Mouse (Mus musculus): ENCODE measurements at regions not wholly inside any gene's neighbourhood (a gene's known extent, or its start where the extent isn't known, plus 50 kb on each side); places are given as distances from the start of the nearest gene placed in this dataset.

GRCm38 (mm10) chr2:169450801-169451200 lies 136.7 kb downstream of the Gm11011 start:
- DNase-seq: no peak

DNA sequence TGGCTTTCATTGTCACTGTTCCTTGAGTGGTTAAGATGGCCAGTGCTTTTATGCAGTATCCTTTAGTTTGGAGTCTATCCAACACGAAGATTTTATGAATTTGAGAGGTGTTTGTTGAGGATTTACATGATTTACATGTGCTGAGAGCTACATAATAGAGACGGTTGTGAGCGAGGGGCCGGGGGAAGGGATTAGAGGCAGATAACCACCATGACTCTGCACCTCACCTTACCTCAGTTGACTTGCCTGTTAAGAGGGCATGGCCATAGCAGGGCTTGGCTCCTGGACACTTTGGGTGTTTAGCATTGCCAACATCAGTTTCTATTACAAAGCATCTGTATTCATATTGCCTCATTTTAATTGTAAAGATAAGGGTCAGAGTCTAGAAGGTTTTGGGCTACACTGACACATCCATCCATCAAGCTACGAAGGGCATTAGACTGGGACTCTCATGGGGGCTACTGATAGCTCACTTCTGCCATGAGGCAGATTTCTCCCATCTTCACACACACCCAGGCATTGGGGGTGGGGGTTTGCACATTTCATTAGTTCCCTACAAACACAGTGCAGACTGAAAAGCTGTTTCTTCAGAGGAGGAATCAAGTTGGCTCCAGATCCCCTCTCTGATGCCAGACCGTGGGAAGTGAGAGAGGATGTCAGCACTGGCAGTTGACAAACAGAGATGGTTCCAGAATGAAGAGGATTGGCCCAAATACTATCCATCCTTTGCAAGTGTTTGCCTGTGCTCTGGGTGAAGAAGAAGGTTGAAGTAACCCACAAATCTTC lies 139.9 kb downstream of the Gm11011 start:
- no peak for DNase-seq

- DNase-seq: no peak
These were observed 141.7 kb downstream of the Gm11011 start for GRCm38 (mm10) chr2:169445877-169446276.

- no peak for DNase-seq
These were observed 142.2 kb downstream of the Gm11011 start for GRCm38 (mm10) chr2:169445371-169445770.

DNA sequence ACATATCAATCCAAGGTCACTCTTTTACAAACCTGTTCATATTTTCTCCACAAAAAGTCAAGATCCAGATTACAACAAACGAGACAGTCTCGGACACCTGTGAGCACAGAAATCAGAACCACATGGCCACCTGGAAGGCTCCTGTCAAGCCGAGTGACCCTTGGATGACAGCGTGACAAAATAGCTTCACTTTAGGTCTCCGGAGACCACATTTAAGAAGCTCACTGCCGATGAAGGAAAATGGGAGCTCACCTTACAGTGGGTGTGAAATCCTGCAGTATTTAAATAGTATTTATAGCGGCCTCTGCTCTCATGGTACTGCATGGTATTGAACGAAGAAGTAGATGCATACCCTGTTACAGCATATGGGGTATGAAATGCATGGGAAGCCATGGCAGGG lies 144.3 kb downstream of the Gm11011 start:
- no peak for DNase-seq

DNA sequence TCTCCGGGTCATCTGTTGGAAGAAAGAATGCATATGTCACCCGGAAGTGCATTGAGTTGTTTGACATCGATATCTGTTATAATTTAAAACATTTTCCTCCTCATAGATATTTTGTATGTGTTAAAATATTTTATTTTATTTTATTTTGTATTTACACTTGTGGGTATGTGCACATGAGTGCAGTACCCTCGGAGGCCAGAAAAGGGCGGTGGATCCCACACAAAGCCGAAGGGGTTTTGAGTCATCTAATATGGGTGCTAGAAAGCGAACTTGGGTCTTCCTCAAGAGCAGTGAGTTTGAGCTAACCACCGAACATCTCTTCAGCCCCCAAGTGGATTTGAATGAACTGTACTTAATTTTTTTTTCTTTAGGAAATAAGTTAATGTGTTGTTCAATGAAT lies 156.0 kb downstream of the Gm11011 start:
- DNase-seq: no peak

DNA sequence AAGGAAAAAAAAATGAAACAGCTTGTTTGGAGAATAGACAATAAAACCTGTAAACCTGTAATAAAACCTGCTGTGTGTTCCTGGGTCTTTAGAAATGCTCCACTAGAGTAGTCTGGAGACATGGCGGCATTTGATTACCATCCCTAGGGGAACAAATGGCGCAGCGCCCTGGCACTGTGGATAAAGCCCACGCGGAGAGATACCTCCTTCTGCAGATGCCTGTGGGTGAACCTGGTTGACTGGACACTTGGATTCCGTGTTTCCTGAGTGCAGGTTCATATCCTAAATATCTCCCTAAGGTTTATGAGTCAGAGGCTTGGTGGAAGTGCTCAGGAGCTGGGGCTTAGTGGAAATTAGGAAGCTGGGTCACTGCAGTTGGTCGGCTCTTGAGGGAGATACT lies 158.1 kb downstream of the Gm11011 start:
- no peak for DNase-seq

DNA sequence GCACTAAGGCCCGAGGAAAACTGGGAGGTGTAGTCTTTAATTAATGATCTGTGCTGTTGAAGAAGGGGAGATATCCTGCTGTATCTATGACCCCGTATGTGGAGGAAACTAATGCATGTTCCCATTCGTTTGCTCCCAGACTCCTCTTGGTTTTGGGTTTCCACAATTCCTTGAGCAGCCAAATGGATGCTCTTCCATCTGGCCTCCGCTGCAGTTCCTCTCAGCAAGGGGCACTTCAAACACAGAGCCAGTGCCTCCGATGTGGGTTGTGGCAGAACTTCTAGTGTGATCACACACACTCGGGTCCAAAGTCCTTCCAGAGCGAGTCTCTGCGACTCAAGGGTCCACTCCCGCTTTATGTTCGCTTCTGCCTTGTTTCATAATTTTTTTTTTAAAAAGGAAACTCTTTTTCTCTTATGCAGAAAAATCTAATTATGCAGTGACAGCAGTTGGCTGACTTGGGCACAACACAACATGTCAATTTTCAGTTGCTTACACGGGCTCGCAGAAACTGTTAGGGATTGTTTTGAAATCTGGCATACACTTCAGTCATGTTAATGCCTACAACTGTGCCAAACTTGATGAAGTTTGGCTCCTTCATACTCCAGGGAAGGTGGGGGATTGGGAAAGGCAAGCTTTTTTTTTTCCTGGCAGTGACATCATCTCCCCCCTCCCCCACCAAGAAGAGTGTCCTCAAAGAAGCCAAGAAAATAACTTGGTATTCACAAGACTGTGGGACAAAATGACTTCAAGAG lies 163.2 kb downstream of the Gm11011 start:
- peak; percentile 25 for DNase-seq

DNA sequence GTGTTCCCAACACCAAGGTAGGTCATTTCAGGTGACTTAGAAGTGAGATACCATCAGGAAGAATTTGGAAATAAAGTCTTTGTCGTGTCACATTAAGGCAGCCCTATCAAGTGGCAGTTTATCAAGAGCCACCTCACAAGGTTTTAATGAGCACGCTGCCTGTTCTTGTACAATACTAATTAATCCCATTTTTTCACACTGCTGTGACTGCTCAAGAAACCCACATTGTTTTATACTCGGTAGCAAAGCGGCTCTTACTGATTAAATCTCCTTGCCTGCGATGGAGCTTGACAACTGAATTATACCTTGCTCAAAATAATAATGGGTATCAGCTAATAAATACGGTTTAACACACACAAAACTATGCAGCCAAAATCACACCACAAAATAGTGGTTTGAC lies 175.2 kb downstream of the Gm11011 start:
- no peak for DNase-seq

DNA sequence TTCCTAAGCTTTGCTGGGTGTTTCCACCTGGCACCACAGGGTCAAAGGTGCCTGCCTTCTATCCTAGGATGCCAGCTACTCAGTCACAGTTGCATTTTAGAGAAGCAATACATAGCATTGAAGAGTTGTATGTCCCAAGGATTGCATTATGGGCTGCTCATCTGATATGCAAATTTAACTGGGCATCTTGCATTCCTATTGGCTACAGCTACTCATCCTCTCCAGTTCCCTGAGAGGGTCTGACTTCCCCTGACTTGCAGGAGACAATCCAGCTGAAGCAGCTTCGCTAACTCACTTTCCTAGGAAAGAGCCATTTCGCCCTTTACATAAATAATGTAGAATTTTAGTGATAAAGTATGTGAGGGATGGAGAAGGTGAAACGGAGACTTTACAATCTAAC lies 177.5 kb downstream of the Gm11011 start:
- DNase-seq: no peak

DNA sequence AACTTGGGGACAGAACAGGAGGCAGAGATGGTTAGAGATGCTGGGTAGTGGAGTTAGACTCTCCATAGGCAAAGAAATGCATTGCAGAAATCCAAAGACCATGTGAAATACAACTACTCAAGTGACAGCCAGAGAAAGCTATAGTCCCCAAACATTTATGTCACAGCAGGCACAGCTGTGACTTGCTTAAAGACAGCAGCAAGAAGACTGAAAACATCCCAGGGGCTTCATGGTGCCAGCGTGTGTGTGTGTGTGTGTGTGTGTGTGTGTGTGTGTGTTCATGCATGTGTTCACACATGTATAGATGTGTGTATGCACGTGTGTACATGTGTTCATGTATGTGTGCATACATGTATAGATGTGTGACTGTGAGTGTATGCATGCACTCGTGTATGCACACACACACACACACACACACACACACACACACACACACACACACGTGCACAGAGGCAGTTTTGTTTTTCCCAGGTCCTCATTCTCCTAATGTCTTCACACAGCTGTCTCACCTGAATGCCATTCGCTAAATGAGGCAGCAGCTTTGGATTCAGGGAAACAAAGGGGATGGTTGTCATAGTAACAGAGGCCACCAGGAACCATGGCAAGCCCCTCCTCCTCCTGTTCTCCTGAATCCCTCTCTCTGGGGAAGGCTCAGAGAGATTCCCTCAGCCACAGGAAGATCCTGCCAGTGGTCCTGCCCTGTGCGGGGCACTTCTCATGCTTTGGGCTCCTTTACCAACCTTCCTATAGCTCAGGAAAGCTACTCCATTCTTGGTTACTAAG lies 182.4 kb downstream of the Gm11011 start:
- no peak for DNase-seq

- no peak for DNase-seq
These were observed 189.8 kb downstream of the Gm11011 start for GRCm38 (mm10) chr2:169397758-169398157.

DNA sequence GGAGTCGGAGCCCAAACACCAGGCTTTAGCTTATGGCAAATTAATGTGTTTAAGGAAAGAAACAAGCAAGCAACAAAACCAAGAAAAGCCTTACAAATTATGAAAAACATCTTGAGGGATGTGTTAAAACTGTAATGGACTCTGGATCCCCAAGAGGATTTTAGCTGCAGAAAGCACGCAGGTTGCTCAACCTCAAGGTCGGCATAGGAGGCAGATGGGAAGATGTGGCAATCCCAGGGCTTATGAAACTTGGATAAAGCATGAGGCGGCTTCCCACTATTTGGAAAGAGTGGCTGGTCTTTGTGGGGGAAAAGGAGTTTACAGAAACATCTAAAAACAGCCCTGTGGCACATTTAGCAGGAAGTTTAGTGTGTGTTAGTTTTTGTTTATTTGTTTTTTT lies 190.5 kb downstream of the Gm11011 start:
- DNase-seq: peak; percentile 56

DNA sequence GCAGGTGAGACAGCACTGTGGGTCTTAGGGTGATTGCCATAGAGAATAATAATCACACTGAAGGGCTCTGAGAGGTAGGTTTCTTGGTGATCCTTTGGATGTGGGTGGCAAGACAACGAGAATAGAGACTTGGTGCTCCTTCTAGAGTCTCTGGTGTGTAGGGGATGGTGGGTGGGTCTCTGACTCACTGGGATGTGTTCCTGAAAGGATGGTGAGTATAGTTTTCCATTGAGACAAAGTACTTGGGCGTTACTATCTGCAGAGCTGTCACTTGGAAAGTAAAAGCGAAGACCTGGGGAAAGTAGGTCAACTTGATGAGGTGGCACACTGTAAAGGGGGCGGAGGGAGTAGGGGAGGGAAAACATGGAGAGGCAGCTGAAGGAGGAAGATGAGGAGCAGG lies 191.3 kb downstream of the Gm11011 start:
- DNase-seq: no peak

- DNase-seq: no peak
These were observed 197.9 kb downstream of the Gm11011 start for GRCm38 (mm10) chr2:169389611-169390010.

DNA sequence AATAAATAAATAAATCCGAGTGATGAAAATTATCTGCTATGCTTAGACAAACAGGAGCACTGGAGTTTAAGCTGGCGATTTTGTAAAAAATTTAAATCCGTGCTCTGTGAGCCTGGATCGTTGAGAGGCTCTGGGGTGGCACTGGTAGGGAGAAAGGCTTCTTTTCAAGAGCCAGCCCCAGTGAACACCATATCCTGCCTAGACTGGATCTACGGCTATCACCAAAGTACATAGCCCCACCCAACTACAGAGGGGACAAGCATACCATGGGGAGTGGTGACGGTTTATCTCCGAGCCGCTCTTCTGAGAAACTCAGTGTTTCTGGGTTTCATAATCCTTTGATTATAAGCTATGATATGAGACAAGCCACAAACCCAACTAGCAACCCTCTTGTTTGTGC lies 199.0 kb downstream of the Gm11011 start:
- no peak for DNase-seq

DNA sequence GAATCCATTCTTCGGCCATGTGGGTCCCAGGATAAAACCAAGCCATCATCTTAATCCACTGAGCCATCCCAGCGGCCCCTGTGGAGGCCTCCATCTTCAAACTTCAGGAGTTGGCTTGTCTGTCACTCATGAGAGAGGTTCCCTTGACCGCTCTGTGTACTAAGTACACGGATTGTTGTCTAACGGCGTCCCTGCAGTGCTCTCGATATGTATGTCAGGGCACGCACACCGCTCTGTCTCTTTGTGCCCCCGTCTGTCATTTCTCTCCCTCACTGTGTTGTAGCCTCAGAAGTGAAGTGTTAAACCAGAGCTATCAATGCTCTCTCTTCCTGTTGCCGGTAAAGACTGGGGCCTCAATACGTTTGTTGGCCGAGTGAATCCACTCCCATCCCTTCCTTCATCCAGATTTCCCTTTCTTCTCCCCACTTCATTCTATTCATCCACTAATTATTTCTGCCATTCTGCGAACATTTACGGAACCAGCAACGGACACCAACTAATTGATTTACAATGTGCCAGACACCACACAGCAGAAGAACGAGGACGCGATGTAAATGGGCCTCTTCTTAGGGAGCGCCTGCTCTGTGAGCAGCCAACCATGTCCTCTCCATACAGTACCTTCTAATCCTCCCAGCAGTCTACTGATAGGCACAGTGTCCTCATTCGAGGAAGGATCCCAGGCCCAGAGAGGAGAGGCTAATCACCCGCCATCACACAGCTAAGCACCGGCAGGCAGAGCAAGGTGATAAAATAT lies 199.6 kb downstream of the Gm11011 start:
- no peak for DNase-seq

DNA sequence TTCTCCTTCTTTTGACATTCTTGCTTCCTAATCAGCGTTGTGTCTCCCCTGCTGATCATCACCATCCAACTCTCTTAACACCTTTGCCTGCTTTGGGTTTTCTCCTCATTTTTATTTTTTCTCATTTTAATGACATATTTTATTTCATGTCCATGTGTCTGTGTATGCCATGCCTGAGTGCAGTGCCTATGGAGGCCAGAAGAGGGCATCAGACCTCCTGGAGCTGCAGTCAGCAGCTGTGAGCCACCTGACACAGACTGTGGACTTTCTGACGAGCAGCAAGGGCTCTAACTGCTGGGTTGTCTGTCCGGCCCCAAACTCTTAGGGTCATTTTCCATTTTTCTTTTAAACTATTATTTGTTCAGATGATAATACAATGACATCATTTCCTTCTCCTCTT lies 203.8 kb downstream of the Gm11011 start:
- no peak for DNase-seq

GRCm38 (mm10) chr2:169373069-169373468 lies 214.5 kb downstream of the Gm11011 start:
- no peak for DNase-seq

DNA sequence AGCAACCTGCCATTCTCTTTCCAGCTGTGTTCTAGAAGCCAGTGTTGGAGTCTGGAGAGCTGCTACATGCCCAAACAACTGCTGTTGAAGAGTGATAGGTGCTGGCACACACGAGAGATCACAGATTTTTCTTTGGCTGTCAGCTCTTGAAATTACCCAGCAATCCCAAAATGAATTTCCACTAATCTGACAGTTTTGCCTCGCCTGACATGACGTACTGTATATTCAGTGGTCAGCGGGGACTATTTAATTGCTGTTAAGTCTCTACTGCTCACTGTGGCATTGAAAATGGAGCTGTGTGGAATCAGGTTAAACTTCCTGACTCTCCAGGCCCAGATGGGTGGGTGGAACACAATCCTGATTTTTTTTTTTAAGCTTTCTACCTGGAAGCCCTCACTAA lies 222.5 kb downstream of the Gm11011 start:
- DNase-seq: no peak

GRCm38 (mm10) chr2:169360272-169360671 lies 227.3 kb downstream of the Gm11011 start:
- DNase-seq: peak; percentile 49

DNA sequence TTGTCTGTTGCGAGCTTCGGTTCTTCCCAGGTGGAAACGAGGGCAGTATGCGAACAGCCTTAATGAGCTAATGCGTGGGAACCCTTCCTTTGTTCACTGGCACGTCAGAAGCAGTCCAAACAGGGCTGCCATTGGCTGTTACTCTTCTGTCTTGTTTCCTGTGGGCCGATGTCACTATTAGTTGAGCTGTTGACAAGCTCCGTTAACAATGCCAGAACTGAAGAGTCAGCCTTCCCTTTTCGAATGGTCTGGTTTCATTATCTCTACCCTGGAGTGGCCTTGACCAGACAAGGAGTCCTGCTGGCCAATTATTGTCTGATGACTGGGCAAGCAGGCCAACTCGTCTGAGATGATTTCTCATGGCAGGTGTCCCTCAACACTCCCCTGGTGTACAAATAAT lies 230.1 kb downstream of the Gm11011 start:
- DNase-seq: no peak

Data from adrenal gland, postnatal 14 days (tissue).